Mouse (Mus musculus): ENCODE results near the gene Ccr6. TPM values are rescaled to one million over a fixed set of nuclear protein-coding genes. Genes with fewer than 3 reads are reported as not detected.

Ccr6 gene
- polyA plus RNA-seq (2012), result not detected in 2 replicates

DNA sequence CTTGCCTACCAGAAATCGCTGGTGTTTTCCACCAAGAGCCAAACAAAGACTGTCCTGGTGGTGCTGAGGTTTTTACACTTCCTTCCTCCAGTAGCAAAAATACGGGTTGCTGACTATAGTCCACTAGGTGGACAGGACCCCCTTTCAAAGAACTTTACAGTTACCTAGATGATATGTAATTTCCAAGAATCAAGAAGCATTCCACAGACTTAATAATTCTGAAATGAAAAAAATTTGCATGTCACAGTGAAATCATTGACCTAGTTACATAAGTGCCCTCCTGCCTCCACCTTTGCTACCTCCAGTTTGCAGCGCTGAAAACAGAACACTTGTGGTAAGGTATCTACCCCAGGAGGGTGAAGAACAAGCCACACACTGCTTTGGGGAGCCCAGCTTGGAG lies at the start of gene Ccr6:
Gene Ccr6, plus strand, starts transcription at position 301 of the 400 bp plus-strand sequence.
- TF ChIP-seq GATA1 (IDR thresholded peaks at IDR 0.05; ENCODE audit: low read length), result no peak

DNA sequence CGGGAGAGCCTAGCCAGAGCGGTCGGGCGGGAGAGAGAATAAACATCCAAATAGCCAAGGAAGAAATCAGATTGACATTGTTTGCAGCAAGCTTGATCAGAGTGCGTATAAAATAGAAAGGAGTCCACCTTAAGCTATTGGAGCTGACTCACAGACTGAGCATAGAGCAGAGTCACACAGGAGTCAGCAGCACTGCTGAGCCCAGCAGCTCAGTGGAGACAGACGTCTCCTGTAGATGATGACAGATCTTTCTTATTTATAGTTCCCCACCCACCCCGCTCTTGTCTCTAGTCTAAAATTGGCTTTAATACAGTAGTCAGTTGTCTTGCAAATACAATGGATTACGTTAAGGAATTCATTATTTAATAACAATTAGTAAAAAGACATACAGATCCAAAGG lies 42.2 kb upstream of the Ccr6 start:
- TF ChIP-seq GATA1 (IDR thresholded peaks at IDR 0.05; ENCODE audit: low read length), result no peak

DNA sequence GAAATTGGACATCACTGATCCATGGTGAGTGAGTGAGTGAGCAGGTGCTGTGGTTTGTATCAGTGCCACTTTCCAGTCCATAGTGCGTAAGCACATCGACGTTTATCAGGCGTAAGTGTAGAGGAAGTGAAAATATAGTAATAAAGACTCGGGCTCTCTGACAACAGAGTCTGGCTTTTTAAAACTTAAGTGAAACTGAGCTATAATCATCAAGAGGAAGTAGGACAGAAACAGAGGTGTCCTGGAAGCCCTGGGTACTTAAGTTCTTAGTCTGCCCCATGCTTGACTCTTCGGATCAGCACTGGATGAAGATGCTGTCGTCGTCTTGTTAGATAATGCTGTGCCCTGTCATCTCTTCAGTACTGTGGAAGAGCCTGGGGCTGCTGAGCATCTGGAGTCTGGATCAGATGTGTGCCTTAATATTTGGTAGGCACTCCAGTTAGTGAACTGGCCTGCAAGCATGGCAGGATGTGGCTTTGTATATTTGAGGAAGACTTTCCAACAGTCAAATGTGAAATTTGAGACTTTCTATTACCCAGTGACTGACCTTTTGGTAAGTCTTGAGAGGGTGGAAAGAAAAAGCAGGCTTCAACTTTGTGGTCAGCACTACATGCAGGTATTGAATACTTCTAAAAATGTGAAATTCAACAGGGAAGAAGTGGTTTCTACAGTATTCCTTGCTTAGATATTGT lies 40.0 kb upstream of the Ccr6 start:
- no peak for TF ChIP-seq GATA1 (IDR thresholded peaks at IDR 0.05; ENCODE audit: low read length)

DNA sequence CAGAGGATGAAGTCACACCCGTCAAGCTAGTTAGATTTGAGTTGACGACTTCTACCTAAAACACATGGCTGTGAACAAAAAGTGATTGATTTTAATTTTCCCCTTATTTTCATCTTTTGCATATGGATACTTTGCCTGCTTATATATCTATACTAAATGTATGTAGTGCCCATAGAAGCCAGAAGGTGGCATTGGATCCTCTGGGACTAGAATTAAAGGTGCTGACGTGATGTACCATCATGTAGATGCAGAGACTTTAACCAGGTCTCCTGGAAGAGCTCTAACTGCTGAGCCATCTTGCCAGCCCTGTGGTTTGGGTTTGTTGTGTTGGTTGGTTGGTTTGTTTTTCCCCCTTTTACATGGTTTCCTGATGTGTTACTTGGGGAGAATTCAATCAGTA lies 38.2 kb upstream of the Ccr6 start:
- no peak for TF ChIP-seq GATA1 (IDR thresholded peaks at IDR 0.05; ENCODE audit: low read length)

DNA sequence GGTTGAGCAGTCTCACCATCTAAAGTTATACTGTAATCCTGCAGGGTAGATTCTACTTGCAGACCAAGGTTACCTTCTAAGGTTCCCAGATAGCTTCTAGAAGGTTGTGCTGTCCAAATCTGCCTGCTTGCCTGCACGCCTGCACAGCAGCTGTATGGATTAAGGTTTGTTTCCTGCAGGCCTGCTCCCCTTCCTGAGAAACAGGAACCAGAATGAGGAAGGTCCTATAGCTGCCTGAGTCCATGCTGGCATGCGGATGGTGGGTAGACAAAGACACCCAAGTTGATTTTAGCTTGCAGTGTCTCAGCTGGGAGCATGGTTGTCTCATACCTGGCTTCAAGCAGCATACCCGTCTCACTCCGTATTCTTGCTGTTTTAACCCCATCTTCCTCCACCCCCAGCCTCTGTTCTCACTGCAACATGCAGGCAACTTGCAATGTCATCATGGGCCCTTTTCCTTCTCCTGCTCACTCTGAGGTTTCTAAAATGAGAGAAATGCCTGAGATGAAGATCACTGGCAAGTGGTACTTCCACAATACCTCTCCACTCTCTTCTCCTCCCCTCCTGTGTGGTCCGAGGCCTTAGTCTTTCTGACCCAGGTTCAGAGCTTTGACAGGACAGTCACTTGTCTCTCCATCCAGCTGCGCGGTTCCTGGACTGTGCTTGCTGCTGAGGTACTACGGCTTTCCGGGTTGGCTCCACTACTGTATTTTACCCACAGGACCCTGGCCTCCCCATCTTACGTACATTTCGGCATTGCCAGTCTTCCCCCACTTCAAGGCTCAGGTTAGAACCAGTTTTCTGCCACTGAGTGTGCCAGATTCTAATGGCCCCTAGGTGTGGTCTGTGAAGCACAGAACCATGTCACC lies 36.5 kb upstream of the Ccr6 start:
- TF ChIP-seq GATA1 (IDR thresholded peaks at IDR 0.05; ENCODE audit: low read length), result no peak

DNA sequence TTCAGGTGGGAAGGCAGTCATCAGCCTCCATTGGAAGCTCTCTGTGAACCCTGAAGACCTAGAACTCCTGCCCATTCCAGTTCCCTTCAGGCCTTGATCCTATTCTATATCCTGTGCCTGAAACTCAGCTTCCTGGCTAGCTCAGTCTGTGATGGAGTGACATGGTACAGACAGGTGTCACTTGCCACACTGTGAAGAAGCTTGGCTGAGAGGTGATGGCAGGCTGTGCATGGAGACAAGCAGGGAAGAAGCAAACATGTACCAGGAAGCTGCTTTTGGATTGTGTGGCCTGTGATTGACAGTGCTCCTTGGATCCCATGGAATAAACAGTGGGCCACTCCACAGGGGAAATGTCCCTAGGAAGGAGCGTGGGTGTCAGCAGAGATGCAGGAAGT lies 35.9 kb upstream of the Ccr6 start:
- no peak for TF ChIP-seq GATA1 (IDR thresholded peaks at IDR 0.05; ENCODE audit: low read length)

DNA sequence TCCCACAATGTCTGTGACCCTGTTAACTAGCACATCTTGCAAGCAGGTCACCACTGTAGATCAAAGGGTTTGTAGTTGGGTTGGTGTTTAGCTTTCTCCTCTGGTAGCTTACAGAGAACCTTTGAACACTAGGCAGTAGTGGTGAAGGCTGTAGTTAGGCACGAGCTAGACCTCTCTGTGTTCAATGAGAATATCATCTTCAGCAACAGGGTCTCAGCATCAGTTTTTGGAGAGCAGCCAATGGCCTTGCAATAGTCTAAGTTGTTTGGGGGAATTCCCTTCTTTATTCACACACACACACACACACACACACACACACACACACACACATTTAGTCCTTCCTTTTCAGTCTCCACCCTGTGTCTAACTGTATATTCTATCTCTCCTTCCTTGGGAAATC lies 32.4 kb upstream of the Ccr6 start:
- no peak for TF ChIP-seq GATA1 (IDR thresholded peaks at IDR 0.05; ENCODE audit: low read length)

DNA sequence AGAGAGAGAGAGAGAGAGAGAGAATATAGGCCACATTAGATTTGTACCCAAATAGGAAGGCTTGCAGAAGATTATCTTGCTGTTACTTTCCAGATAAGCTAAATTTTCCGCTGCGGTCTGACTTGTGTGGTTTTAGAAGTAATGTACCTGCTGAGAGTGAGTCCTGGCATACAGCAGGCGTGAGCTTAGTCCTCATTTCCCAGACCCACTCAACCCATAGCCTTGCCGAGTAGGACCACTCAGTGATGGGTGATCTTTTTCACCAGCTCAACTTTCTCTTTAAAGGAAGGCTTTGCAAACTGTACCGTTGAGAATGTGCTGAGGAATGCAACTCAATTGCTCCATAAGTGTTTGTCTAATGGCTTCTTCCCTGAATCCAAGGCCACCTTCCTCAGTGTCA lies 29.2 kb upstream of the Ccr6 start:
- no peak for TF ChIP-seq GATA1 (IDR thresholded peaks at IDR 0.05; ENCODE audit: low read length)

DNA sequence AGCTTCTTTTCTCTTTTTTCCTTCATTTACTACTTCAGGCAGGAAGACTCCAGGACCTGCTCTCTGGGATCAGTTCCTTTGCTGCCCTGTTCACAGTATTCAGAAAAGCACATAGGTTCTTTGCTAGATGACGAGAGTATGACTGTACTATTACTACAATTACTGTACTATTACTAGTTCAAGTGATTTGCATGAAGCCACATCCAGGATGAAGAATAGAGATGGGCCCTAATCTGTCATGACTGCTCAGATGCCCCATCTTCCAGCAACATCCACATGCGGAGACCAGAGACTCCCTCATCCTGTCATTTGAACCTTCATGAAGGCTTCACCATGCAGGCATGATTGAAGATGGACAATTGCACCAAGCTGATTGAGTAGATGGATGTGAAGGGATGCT lies 26.1 kb upstream of the Ccr6 start:
- no peak for TF ChIP-seq GATA1 (IDR thresholded peaks at IDR 0.05; ENCODE audit: low read length)

DNA sequence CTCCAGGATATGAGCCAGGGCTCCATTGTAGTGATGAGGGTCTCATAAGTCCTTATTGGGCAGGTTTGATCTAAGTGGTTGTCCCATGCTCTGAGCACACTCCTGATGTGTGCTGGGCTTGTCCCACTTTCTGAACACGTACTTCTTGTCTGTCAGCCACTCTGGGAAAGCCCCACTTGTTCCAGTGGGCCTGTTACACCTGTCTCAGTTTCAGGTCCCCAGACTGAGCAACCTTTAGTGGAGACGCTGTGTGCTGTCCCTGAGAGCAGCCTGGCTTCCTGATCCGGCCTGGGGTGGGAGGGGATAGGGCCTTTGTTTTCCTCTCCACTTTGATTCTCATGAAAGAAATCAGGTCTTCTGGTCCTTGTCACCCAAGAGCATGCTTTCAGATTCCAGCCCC lies 25.7 kb upstream of the Ccr6 start:
- TF ChIP-seq GATA1 (IDR thresholded peaks at IDR 0.05; ENCODE audit: low read length), result no peak

DNA sequence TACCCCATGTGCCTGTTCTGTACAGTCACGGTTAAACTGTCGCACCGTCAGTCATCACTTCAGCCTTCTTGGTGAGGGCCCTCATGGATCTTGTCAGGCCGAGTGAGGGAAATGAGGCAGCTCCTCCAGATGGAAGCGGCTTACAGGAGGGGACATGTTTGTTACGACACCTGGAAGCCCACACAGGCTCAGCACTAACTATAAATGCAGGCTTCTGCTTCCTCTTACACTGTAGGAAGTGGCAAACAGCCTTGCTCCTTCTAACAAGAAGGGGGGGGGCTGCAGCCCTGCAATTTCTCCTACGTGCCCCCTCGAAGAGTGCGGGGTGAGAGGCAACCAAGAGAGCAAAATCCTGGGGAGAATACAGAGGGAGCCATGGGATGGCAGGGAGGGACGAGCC lies 25.2 kb upstream of the Ccr6 start:
- no peak for TF ChIP-seq GATA1 (IDR thresholded peaks at IDR 0.05; ENCODE audit: low read length)

DNA sequence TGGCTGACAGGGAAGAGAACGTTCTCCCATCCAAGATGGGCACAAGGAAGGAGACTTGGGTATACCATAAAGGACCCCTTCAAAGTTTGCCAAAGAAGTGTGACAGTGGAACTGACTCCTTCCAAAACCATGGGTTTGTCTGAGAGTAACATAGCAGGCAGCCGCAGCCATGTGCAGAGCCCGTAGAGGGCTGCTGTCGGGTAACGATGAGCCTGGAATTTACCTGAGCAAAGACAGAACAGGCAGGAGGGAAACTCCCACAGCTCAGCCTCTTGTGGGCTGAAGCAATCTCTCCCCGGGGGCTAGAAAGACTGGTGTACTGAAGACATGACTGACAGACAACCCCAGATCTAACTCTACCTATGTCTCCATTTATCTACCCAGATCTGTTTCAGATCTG lies 24.4 kb upstream of the Ccr6 start:
- no peak for TF ChIP-seq GATA1 (IDR thresholded peaks at IDR 0.05; ENCODE audit: low read length)

DNA sequence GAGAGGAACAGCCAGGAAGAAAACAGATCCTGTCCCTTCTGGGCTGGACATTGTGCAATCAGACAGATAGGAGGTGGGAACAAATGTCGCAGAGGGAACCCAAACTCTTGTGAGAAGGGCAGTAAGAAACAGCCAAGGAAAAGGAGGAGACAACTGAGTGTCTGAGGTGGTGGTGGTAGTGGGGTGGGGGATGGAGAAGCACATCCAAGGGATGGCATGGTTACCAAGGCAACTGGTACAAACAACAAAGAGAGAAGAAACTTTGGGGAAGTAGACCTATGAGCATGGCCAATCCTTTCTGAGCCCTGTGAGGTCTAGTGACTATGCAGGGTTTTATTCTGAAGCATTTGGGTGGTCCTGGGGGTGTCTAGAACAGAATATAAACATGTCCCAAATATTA lies 21.5 kb upstream of the Ccr6 start:
- no peak for TF ChIP-seq GATA1 (IDR thresholded peaks at IDR 0.05; ENCODE audit: low read length)

DNA sequence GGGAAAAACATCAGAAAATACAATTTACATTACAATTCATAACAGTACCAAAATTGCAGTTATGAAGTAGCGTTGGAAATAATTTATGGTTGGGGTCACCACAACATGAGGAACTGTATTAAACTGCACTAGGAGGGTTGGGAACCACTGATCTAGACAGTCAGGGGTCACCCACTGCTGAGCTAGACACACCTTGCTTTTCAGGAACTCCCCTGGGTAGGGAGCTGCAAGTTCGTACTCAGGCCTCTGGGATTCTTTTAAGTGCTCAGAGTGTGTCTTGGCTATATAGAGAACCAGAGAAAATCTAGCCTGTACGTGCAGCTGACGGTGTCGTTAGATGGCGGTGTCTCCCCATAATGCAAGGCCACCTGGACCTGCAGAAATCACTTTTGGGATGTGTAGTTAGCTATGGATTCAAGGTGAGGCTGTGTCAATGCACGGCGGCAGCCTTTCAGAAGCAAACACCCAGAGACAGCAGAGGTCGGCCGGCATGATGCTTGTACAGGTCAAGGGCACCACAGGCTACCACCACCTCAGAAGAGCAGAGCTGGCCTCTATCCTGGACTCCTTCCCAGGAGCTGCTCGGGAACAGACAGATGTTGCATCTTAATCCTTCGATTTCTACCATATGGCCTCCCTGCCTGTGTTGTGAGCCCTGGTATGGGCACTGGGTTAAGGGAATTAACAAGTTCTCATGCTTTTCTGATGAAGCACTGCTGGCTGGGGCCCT lies 20.7 kb upstream of the Ccr6 start:
- no peak for TF ChIP-seq GATA1 (IDR thresholded peaks at IDR 0.05; ENCODE audit: low read length)

DNA sequence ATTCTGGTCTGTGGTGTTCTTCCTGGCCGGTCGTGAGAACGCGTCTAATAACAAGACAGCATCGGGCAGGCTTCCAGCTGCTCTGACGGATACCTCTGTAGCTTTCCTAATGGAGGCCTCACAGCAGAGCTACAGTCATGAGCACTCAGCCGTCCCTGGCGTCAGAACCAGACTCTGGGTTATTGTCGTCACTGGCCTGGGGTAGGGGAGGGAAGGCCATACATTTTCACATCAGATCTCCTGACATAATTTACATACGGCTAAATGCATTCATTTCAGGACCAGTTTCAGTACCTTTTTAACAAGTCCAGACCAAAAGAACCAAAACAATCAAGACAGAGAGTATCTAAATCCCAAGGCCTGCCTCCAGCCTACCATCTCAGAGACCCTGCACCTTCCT lies 12.6 kb upstream of the Ccr6 start:
- TF ChIP-seq GATA1 (IDR thresholded peaks at IDR 0.05; ENCODE audit: low read length), result no peak

DNA sequence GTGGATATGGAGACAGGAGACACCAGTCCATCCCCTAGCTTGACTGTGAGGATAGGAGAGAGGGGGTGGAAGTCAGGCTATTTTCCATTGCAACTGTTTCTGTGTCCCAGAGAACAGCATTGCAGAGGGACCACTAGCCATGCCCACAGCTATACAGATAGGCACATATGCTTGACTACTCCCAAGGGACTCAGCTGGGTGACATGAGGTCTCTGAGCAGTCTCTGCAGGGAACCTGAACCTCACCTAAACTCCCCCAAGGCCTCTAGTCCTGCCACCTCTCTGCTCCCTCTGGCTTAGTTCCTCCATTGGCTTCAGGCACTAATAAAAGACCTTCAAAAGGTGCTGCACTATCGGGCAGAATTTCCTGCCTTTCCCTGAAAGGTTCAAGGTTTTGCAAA lies 11.8 kb upstream of the Ccr6 start:
- TF ChIP-seq GATA1 (IDR thresholded peaks at IDR 0.05; ENCODE audit: low read length), result no peak
